Mouse (Mus musculus) regulatory T cell (primary cell): ENCODE measurements around the gene Faf2.
"Not testable (repeated sequence)": the region's sequence is repeated elsewhere in the genome, so short reads cannot be mapped to it uniquely, and the experiment has no call there.

Experiments
- in situ Hi-C: fragments of 300-600 bp; cut with MboI, MseI; formaldehyde crosslinking; loops from one replicate; pipeline ENCODE4 v1.15.1; 2025; ENCODE audit warnings: high pct_unique_total_duplicates

Faf2 gene

GRCm38 (mm10) chr13:54605426-54605825, 16.2 kb upstream of the Faf2 start:
- in situ Hi-C loops, result no loop called here

- in situ Hi-C loops, result no loop called here
Observed at GRCm38 (mm10) chr13:54607204-54607603, 14.4 kb upstream of the Faf2 start.

GRCm38 (mm10) chr13:54608002-54608401, 13.6 kb upstream of the Faf2 start:
- in situ Hi-C loops, result no loop called here

- in situ Hi-C loops, result no loop called here
Observed at GRCm38 (mm10) chr13:54608666-54609065, 12.9 kb upstream of the Faf2 start.

GRCm38 (mm10) chr13:54609301-54609700, 12.3 kb upstream of the Faf2 start:
- in situ Hi-C loops, result no loop called here

GRCm38 (mm10) chr13:54610613-54610971, 11.0 kb upstream of the Faf2 start:
- in situ Hi-C loops, result no loop called here

- in situ Hi-C loops, result no loop called here
Observed at GRCm38 (mm10) chr13:54610972-54611754, 10.4 kb upstream of the Faf2 start, which contains the start of gene Cltb. Cltb (minus strand) TSS chr13:54611344.

- in situ Hi-C loops, result not testable (repeated sequence)
Observed at GRCm38 (mm10) chr13:54613141-54613540, 8.4 kb upstream of the Faf2 start.

GRCm38 (mm10) chr13:54616307-54616706, 5.3 kb upstream of the Faf2 start:
- in situ Hi-C loops, result no loop called here

- in situ Hi-C loops, result no loop called here
Observed at GRCm38 (mm10) chr13:54616998-54617397, 4.6 kb upstream of the Faf2 start.

GRCm38 (mm10) chr13:54621960-54622521, 457 bp downstream of the Faf2 start:
- in situ Hi-C loops, result loop anchor here (5.0 kb wide), 1 partner anchor 70 kb away; the partner anchor contains the start of gene Rnf44

- in situ Hi-C loops, result no loop called here
Observed at GRCm38 (mm10) chr13:54629128-54629527, 7.5 kb downstream of the Faf2 start.

GRCm38 (mm10) chr13:54632731-54633277, 11.2 kb downstream of the Faf2 start:
- in situ Hi-C loops, result no loop called here

- in situ Hi-C loops, result no loop called here
Observed at GRCm38 (mm10) chr13:54635011-54635410, 13.4 kb downstream of the Faf2 start.

GRCm38 (mm10) chr13:54650461-54650860, 28.9 kb downstream of the Faf2 start:
- in situ Hi-C loops, result no loop called here

GRCm38 (mm10) chr13:54660877-54661276, 39.3 kb downstream of the Faf2 start:
- in situ Hi-C loops, result no loop called here

- in situ Hi-C loops, result no loop called here
Observed at GRCm38 (mm10) chr13:54661358-54661757, 39.8 kb downstream of the Faf2 start.

GRCm38 (mm10) chr13:54663999-54664398, 42.4 kb downstream of the Faf2 start:
- in situ Hi-C loops, result no loop called here

- in situ Hi-C loops, result no loop called here
Observed at GRCm38 (mm10) chr13:54664509-54664908, 42.9 kb downstream of the Faf2 start.

GRCm38 (mm10) chr13:54665062-54665461, 43.5 kb downstream of the Faf2 start:
- in situ Hi-C loops, result no loop called here

GRCm38 (mm10) chr13:54670491-54670890, 48.9 kb downstream of the Faf2 start:
- in situ Hi-C loops, result no loop called here

GRCm38 (mm10) chr13:54675895-54676590, 54.5 kb downstream of the Faf2 start:
- in situ Hi-C loops, result no loop called here
